18 mouse cellular contexts compared by ENCODE assay signal in genomic region chr2:18445809-18446208, GRCm38 (mm10). TPM values are rescaled to one million over a fixed set of nuclear protein-coding genes. Genes with fewer than 3 reads are reported as not detected.
A peak's percentile ranks its signal among the peaks of the same experiment; 100 is the strongest.
DNase-seq lines count a peak whose midpoint lies in the region; ATAC-seq lines count a peak whose summit lies in the region.
"Had no signal": no experiment of that assay in that cellular context is flagged by ENCODE, and none has a peak within 500 bp of the region (broad histone marks: within the 10 kb centered on the region; RNA-seq: fewer than 3 reads in every experiment).

No protein-coding gene starts in this region.

- no peaks in the 10 kb centered on the region for H3K27me3 ChIP-seq in hindbrain, embryonic 16.5 days (replicated peaks; ENCODE audit: control insufficient read depth, insufficient read depth, low read length)
- H3K27me3 ChIP-seq in hindbrain, embryonic 12.5 days = no peaks in the 10 kb centered on the region
- no peaks in the 10 kb centered on the region for H3K27me3 ChIP-seq in embryonic facial prominence, embryonic 10.5 days (replicated peaks; ENCODE audit: low read depth, poor library complexity, severe bottlenecking)
- H3K27me3 ChIP-seq: CH12.LX; forebrain, embryonic 15.5 days; heart, embryonic 12.5 days; intestine, embryonic 15.5 days had no signal

- no peak overlapping the region for H3K4me3 ChIP-seq in hindbrain, embryonic 16.5 days (ENCODE audit: low read length)
- no peak overlapping the region for H3K4me3 ChIP-seq in hindbrain, embryonic 12.5 days
- H3K4me3 ChIP-seq in embryonic facial prominence, embryonic 10.5 days = no peak overlapping the region
- H3K4me3 ChIP-seq: forebrain, embryonic 15.5 days; heart, embryonic 12.5 days; hindbrain, embryonic 10.5 days; intestine, embryonic 15.5 days had no signal

- no peak overlapping the region for H3K27ac ChIP-seq in hindbrain, embryonic 16.5 days (ENCODE audit: low read depth, low read length)
- no peak overlapping the region for H3K27ac ChIP-seq in hindbrain, embryonic 12.5 days
- no peak overlapping the region for H3K27ac ChIP-seq in embryonic facial prominence, embryonic 10.5 days (replicated peaks)
- H3K27ac ChIP-seq: forebrain, embryonic 15.5 days; hindbrain, embryonic 10.5 days; intestine, embryonic 15.5 days had no signal

- no peaks in the 10 kb centered on the region for H3K9me3 ChIP-seq in hindbrain, embryonic 16.5 days (ENCODE audit: control insufficient read depth, low read length)
- no peaks in the 10 kb centered on the region for H3K9me3 ChIP-seq in hindbrain, embryonic 12.5 days (replicated peaks)
- no peaks in the 10 kb centered on the region for H3K9me3 ChIP-seq in embryonic facial prominence, embryonic 10.5 days
- H3K9me3 ChIP-seq: forebrain, embryonic 15.5 days; heart, embryonic 12.5 days; hindbrain, embryonic 10.5 days; intestine, embryonic 15.5 days had no signal

- H3K4me1 ChIP-seq in hindbrain, embryonic 16.5 days (ENCODE audit: control insufficient read depth, insufficient read depth, low read depth, low read length) = no peaks in the 10 kb centered on the region
- H3K4me1 ChIP-seq in hindbrain, embryonic 12.5 days = no peaks in the 10 kb centered on the region
- H3K4me1 ChIP-seq in embryonic facial prominence, embryonic 10.5 days = peaks cover 12% of the 10 kb centered on the region
- H3K4me1 ChIP-seq: forebrain, embryonic 15.5 days; heart, embryonic 12.5 days; intestine, embryonic 15.5 days had no signal

- WGBS in hindbrain, embryonic 16.5 days = 33% methylated on average over 1 of the region's 1 CpGs
- WGBS in hindbrain, embryonic 12.5 days = 43% methylated on average over 1 of the region's 1 CpGs
- 56% methylated on average over 1 of the region's 1 CpGs for WGBS in embryonic facial prominence, embryonic 10.5 days

- DNase-seq in brain, adult 2 months (ENCODE audit: low read depth, low spot score) = peak; percentile 13
- peak; percentile 3 for DNase-seq in brain, embryonic 18.5 days (ENCODE audit: low read depth, low spot score)
- DNase-seq in telencephalon, adult 2 months (ENCODE audit: low read depth, low spot score) = peak; percentile 9
- no peak for DNase-seq in embryonic facial prominence, embryonic 10.5 days (ENCODE audit: low spot score)
- DNase-seq: adrenal gland, postnatal 14 days; cerebellum, adult 18-20 months; cerebellum, adult 9-11 months; cerebellum, postnatal 36 days; gastrocnemius, postnatal 25 days had no signal

- 0 out of 2 replicates have a peak, but pooled peaks have one; percentile 54 for ATAC-seq in hindbrain, embryonic 16.5 days
- no peak for ATAC-seq in hindbrain, embryonic 12.5 days (ENCODE audit: low FRiP score)
- ATAC-seq: activated CD4-positive, CD25-positive, alpha-beta regulatory T cell, adult 4 months; forebrain, embryonic 15.5 days; intestine, embryonic 15.5 days; Patski had no signal

- H3K4me2 ChIP-seq in hindbrain, embryonic 16.5 days (ENCODE audit: low read length) = no peak overlapping the region
- no peak overlapping the region for H3K4me2 ChIP-seq in hindbrain, embryonic 12.5 days (replicated peaks)
- H3K4me2 ChIP-seq: forebrain, embryonic 15.5 days; heart, embryonic 12.5 days; intestine, embryonic 15.5 days had no signal

- no peaks in the 10 kb centered on the region for H3K36me3 ChIP-seq in hindbrain, embryonic 16.5 days (ENCODE audit: control insufficient read depth, insufficient read depth, low read length)
- no peaks in the 10 kb centered on the region for H3K36me3 ChIP-seq in hindbrain, embryonic 12.5 days
- H3K36me3 ChIP-seq in embryonic facial prominence, embryonic 10.5 days (replicated peaks) = no peaks in the 10 kb centered on the region
- H3K36me3 ChIP-seq: forebrain, embryonic 15.5 days; heart, embryonic 12.5 days; hindbrain, embryonic 10.5 days; intestine, embryonic 15.5 days had no signal

- H3K9ac ChIP-seq in hindbrain, embryonic 16.5 days (ENCODE audit: low read depth, low read length) = no peak overlapping the region
- H3K9ac ChIP-seq in hindbrain, embryonic 12.5 days = no peak overlapping the region
- H3K9ac ChIP-seq: forebrain, embryonic 15.5 days; heart, embryonic 12.5 days; intestine, embryonic 15.5 days had no signal

RNA-seq across cellular contexts. Expression of gene Dnajc1, which starts 53.2 kb away (rescaled TPM):
- 19.1 and 21.7 TPM in 2 replicates for polyA plus RNA-seq in hindbrain, embryonic 16.5 days (2015; fragmentation: Nextera tagmentation; extraction: Ambion mirVana)
- 35.5 and 35.7 TPM in 2 replicates for polyA plus RNA-seq in hindbrain, embryonic 12.5 days (2016; fragmentation: Nextera tagmentation; extraction: Ambion mirVana)
- 30.6 and 31.8 TPM in 2 replicates for polyA plus RNA-seq in embryonic facial prominence, embryonic 10.5 days (2016; fragmentation: Nextera tagmentation; extraction: Ambion mirVana)
